In genomic region chr3:88214971-88215552, GRCm38 (mm10) we compare ENCODE assay signal across 8 mouse cellular contexts. TPM values are rescaled to one million over a fixed set of nuclear protein-coding genes. Genes with fewer than 3 reads are reported as not detected.
DNase-seq lines count a peak whose midpoint lies in the region; ATAC-seq and TF ChIP-seq lines count a peak whose summit lies in the region.

No protein-coding gene starts in this region.

- H3K4me1 ChIP-seq in kidney, postnatal 0 days (replicated peaks; ENCODE audit: insufficient read depth, low read length), result peaks cover 6% of the 10 kb centered on the region; the same call in 1 of the 2 replicates
- 0 out of 2 replicates have a peak, but pooled peaks cover 9% of the 10 kb centered on the region for H3K4me1 ChIP-seq in embryonic facial prominence, embryonic 14.5 days (ENCODE audit: control insufficient read depth, insufficient read depth, low read length)
- peaks cover 8% of the 10 kb centered on the region; the same call in 1 of the 2 replicates for H3K4me1 ChIP-seq in intestine, postnatal 0 days (replicated peaks; ENCODE audit: control insufficient read depth, insufficient read depth, low read length)
- H3K4me1 ChIP-seq in neural tube, embryonic 13.5 days (replicated peaks), result peaks cover 86% of the 10 kb centered on the region

- intact Hi-C loops in gastrocnemius, postnatal 36 days (cut with DNase I), result no loop called here

- no peaks in the 10 kb centered on the region for H3K9me3 ChIP-seq in kidney, postnatal 0 days (replicated peaks; ENCODE audit: low read length)
- H3K9me3 ChIP-seq in embryonic facial prominence, embryonic 14.5 days (ENCODE audit: control insufficient read depth, low read length), result no peaks in the 10 kb centered on the region
- no peaks in the 10 kb centered on the region for H3K9me3 ChIP-seq in intestine, postnatal 0 days (ENCODE audit: control insufficient read depth)
- no peaks in the 10 kb centered on the region for H3K9me3 ChIP-seq in neural tube, embryonic 13.5 days

- peak overlapping the region; percentile 30 for H3K4me3 ChIP-seq in kidney, postnatal 0 days (replicated peaks; ENCODE audit: low read depth, low read length)
- H3K4me3 ChIP-seq in embryonic facial prominence, embryonic 14.5 days (ENCODE audit: low read depth, low read length), result peak overlapping the region; percentile 26
- peak overlapping the region; percentile 38 for H3K4me3 ChIP-seq in intestine, postnatal 0 days (ENCODE audit: low read depth, low read length)
- H3K4me3 ChIP-seq in neural tube, embryonic 13.5 days, result peak overlapping the region; percentile 82

- H3K9ac ChIP-seq in kidney, postnatal 0 days (ENCODE audit: low read depth, low read length), result no peak overlapping the region
- H3K9ac ChIP-seq in embryonic facial prominence, embryonic 14.5 days (ENCODE audit: low read depth, low read length), result 0 out of 2 replicates have a peak overlapping the region, but pooled peaks have one; percentile 19
- H3K9ac ChIP-seq in intestine, postnatal 0 days (ENCODE audit: low read depth, low read length), result no peak overlapping the region
- peak overlapping the region; percentile 98 for H3K9ac ChIP-seq in neural tube, embryonic 13.5 days

- H3K27me3 ChIP-seq in kidney, postnatal 0 days (ENCODE audit: insufficient read depth, low read length), result peaks cover 95% of the 10 kb centered on the region
- H3K27me3 ChIP-seq in embryonic facial prominence, embryonic 14.5 days (replicated peaks; ENCODE audit: control insufficient read depth, insufficient read depth, low read length), result peaks cover 96% of the 10 kb centered on the region
- peaks cover 94% of the 10 kb centered on the region for H3K27me3 ChIP-seq in intestine, postnatal 0 days (replicated peaks; ENCODE audit: control insufficient read depth, insufficient read depth, low read length)
- peaks cover 58% of the 10 kb centered on the region for H3K27me3 ChIP-seq in neural tube, embryonic 13.5 days

- WGBS in kidney, postnatal 0 days, result 1% methylated on average over 48 of the region's 48 CpGs
- WGBS in embryonic facial prominence, embryonic 14.5 days, result 1% methylated on average over 44 of the region's 48 CpGs
- WGBS in intestine, postnatal 0 days, result 1% methylated on average over 48 of the region's 48 CpGs
- 1% methylated on average over 48 of the region's 48 CpGs for WGBS in neural tube, embryonic 13.5 days

- no peak for DNase-seq in kidney, postnatal 0 days (ENCODE audit: low spot score)
- DNase-seq in kidney, postnatal 25 days, result no peak
- DNase-seq in R1 (ENCODE audit: low read depth, low spot score), result peak; percentile 26
- DNase-seq in embryonic facial prominence, embryonic 14.5 days (ENCODE audit: low spot score), result no peak
- DNase-seq in adipocyte (ENCODE audit: low spot score), result no peak
- no peak for DNase-seq in gastrocnemius, postnatal 36 days

- H3K27ac ChIP-seq in kidney, postnatal 0 days, result no peak overlapping the region
- no peak overlapping the region for H3K27ac ChIP-seq in embryonic facial prominence, embryonic 14.5 days (replicated peaks; ENCODE audit: low read depth, low read length)
- H3K27ac ChIP-seq in intestine, postnatal 0 days (ENCODE audit: low read depth, low read length), result no peak overlapping the region
- peak overlapping the region; percentile 98 for H3K27ac ChIP-seq in neural tube, embryonic 13.5 days (replicated peaks)

- no peak for TF ChIP-seq CTCF in kidney, postnatal 0 days (IDR thresholded peaks at IDR 0.05; ENCODE audit: low read depth)
- TF ChIP-seq CTCF in intestine, postnatal 0 days (IDR thresholded peaks at IDR 0.05; ENCODE audit: low read depth), result no peak

- no peak for ATAC-seq in kidney, postnatal 0 days (replicated peaks; ENCODE audit: low FRiP score, low read depth)
- ATAC-seq in embryonic facial prominence, embryonic 14.5 days (ENCODE audit: low read depth), result no peak
- no peak for ATAC-seq in intestine, postnatal 0 days
- ATAC-seq in neural tube, embryonic 13.5 days (ENCODE audit: low read depth), result peak; percentile 16; the same call in 1 of the 2 replicates

- H3K4me2 ChIP-seq in kidney, postnatal 0 days (ENCODE audit: low read length), result peak overlapping the region; percentile 53
- H3K4me2 ChIP-seq in embryonic facial prominence, embryonic 14.5 days (ENCODE audit: low read depth, low read length), result peak overlapping the region; percentile 35
- H3K4me2 ChIP-seq in intestine, postnatal 0 days (replicated peaks; ENCODE audit: low read depth), result peak overlapping the region; percentile 59
- H3K4me2 ChIP-seq in neural tube, embryonic 13.5 days, result peak overlapping the region; percentile 88

- H3K36me3 ChIP-seq in kidney, postnatal 0 days (ENCODE audit: insufficient read depth, low read length), result no peaks in the 10 kb centered on the region
- no peaks in the 10 kb centered on the region for H3K36me3 ChIP-seq in embryonic facial prominence, embryonic 14.5 days (ENCODE audit: control insufficient read depth, insufficient read depth, low read length)
- H3K36me3 ChIP-seq in intestine, postnatal 0 days (ENCODE audit: control insufficient read depth, insufficient read depth), result no peaks in the 10 kb centered on the region
- H3K36me3 ChIP-seq in neural tube, embryonic 13.5 days, result peaks cover 22% of the 10 kb centered on the region

RNA-seq across cellular contexts. Expression of gene Rhbg, which starts 39.4 kb away (rescaled TPM):
- polyA plus RNA-seq in kidney, postnatal 0 days (2015; fragmentation: Nextera tagmentation; extraction: Ambion mirVana), result 23.2 and 24.2 TPM in 2 replicates
- polyA plus RNA-seq in embryonic facial prominence, embryonic 14.5 days (2014; fragmentation: Nextera tagmentation; extraction: Ambion mirVana), result 4.1 and 7.6 TPM in 2 replicates
- 0.60 and 0.65 TPM in 2 replicates for polyA plus RNA-seq in intestine, postnatal 0 days (2015; fragmentation: Nextera tagmentation; extraction: Ambion mirVana)
- polyA plus RNA-seq in neural tube, embryonic 13.5 days (2015; fragmentation: Nextera tagmentation; extraction: Ambion mirVana), result 0.15 and 0.67 TPM in 2 replicates
- total RNA-seq in gastrocnemius, postnatal 36 days (2021), result not detected

Comparison
In these comparisons a context has a peak if more than half of its experiments do, and no peak if none do; other contexts are left out.
1. H3K4me2 ChIP-seq: peak in every context shown above with its lines; median percentile 88 in neural tube, embryonic 13.5 days; 59 in intestine, postnatal 0 days; 53 in kidney, postnatal 0 days; 35 in embryonic facial prominence, embryonic 14.5 days.
2. H3K4me3 ChIP-seq: peak in every context shown above with its lines; median percentile 82 in neural tube, embryonic 13.5 days; 38 in intestine, postnatal 0 days; 30 in kidney, postnatal 0 days; 26 in embryonic facial prominence, embryonic 14.5 days.
3. H3K9ac ChIP-seq: peak in embryonic facial prominence, embryonic 14.5 days (single experiment) and neural tube, embryonic 13.5 days (single experiment); none in kidney, postnatal 0 days (single experiment) and intestine, postnatal 0 days (single experiment).